ENCODE assay signal across 8 mouse cellular contexts in the genomic region with DNA sequence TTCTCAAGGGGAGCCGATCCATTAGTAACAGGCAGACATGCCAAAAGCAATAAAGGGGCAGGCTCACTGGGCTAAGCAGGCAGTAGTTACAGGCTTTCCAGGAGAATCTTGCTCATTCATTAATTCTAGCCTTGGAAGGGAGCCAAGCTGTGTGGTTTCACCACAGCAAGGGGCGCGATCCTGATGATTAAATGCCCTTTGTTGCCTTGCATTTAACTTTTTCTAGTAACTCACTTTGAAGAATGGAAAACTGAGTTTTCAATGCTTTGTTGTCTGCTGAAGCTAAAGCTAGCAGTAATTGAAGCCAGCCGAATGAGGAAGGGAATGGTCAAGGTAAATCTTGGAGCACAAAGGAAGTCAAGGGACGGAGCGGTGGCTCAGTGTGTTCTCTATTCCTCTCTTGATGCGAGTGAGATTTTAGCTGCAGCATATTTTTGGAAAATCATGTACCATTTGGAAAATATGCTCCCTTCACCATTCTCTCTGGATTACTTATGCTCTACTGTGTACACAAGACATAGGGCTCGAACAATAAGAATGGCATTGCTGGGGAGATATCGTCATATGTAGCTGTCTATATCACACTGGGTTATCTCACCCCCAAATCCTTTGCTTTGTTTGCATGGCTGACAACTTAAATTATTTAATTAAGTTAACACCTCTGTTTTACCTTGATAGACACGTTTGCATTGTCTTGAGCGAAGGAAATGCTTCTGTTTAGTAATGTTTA.
DNase-seq lines count a peak whose midpoint lies in the region; ATAC-seq and TF ChIP-seq lines count a peak whose summit lies in the region.
"Had no signal": no experiment of that assay in that cellular context is flagged by ENCODE, and none has a peak within 500 bp of the region (broad histone marks: within the 10 kb centered on the region; RNA-seq: fewer than 3 reads in every experiment).

No protein-coding gene starts in this region.

- TF ChIP-seq EP300 in stomach, postnatal 0 days (optimal IDR thresholded peaks at IDR 0.05), result no peak

- no peak overlapping the region for H3K27ac ChIP-seq in stomach, embryonic 15.5 days
- no peak overlapping the region for H3K27ac ChIP-seq in stomach, postnatal 0 days (replicated peaks)
- H3K27ac ChIP-seq in limb, embryonic 14.5 days (replicated peaks; ENCODE audit: low read depth, low read length), result 0 out of 2 replicates have a peak overlapping the region, but pooled peaks have one; percentile 20
- H3K27ac ChIP-seq: heart, adult 2 months had no signal

- no peak overlapping the region for H3K4me2 ChIP-seq in stomach, embryonic 15.5 days
- no peak overlapping the region for H3K4me2 ChIP-seq in stomach, postnatal 0 days (replicated peaks; ENCODE audit: low read depth)
- H3K4me2 ChIP-seq in limb, embryonic 14.5 days (replicated peaks; ENCODE audit: low read depth, low read length, severe bottlenecking), result peak overlapping the region; percentile 31; the same call in 1 of the 2 replicates

- H3K36me3 ChIP-seq in stomach, embryonic 15.5 days, result no peaks in the 10 kb centered on the region
- H3K36me3 ChIP-seq in stomach, postnatal 0 days (ENCODE audit: control insufficient read depth, insufficient read depth, low read length), result no peaks in the 10 kb centered on the region
- H3K36me3 ChIP-seq in limb, embryonic 14.5 days (ENCODE audit: control insufficient read depth, insufficient read depth, low read length), result no peaks in the 10 kb centered on the region

- 60% methylated on average over 11 of the region's 11 CpGs for WGBS in stomach, embryonic 15.5 days
- WGBS in stomach, postnatal 0 days, result 50% methylated on average over 11 of the region's 11 CpGs
- 31% methylated on average over 11 of the region's 11 CpGs for WGBS in limb, embryonic 14.5 days

- no peaks in the 10 kb centered on the region for H3K9me3 ChIP-seq in stomach, embryonic 15.5 days
- H3K9me3 ChIP-seq in stomach, postnatal 0 days (ENCODE audit: control insufficient read depth, low read length), result no peaks in the 10 kb centered on the region
- no peaks in the 10 kb centered on the region for H3K9me3 ChIP-seq in limb, embryonic 14.5 days (ENCODE audit: control insufficient read depth, low read length)

- no peak overlapping the region for H3K9ac ChIP-seq in stomach, embryonic 15.5 days
- no peak overlapping the region for H3K9ac ChIP-seq in stomach, postnatal 0 days (ENCODE audit: low read length)
- peak overlapping the region; percentile 29; the same call in 1 of the 2 replicates for H3K9ac ChIP-seq in limb, embryonic 14.5 days (ENCODE audit: low read depth, low read length, severe bottlenecking)

- no peak for TF ChIP-seq CTCF in stomach, postnatal 0 days (IDR thresholded peaks at IDR 0.05; ENCODE audit: low read depth)

- H3K4me1 ChIP-seq in stomach, embryonic 15.5 days, result no peaks in the 10 kb centered on the region
- H3K4me1 ChIP-seq in stomach, postnatal 0 days (replicated peaks; ENCODE audit: control insufficient read depth, insufficient read depth), result no peaks in the 10 kb centered on the region
- peaks cover 13% of the 10 kb centered on the region for H3K4me1 ChIP-seq in limb, embryonic 14.5 days (ENCODE audit: control insufficient read depth, insufficient read depth, low read length)

- TF ChIP-seq POLR2A in limb, embryonic 14.5 days (IDR thresholded peaks at IDR 0.05; ENCODE audit: borderline replicate concordance, extremely low read depth, insufficient read depth, insufficient read length), result no peak

- no peak for DNase-seq in stomach, postnatal 0 days (ENCODE audit: low spot score)
- DNase-seq in forelimb bud, embryonic 11.5 days (ENCODE audit: low read depth, low spot score), result peak; percentile 85
- peak; percentile 87 for DNase-seq in limb, embryonic 14.5 days (ENCODE audit: low spot score)
- no peak for DNase-seq in thymus, postnatal 14 days
- DNase-seq in right cerebral cortex, adult 2 months (ENCODE audit: low spot score in 2 of 2), result no peak
- DNase-seq in heart, postnatal 4 days, result no peak
- DNase-seq: heart, adult 2 months had no signal

- H3K27me3 ChIP-seq in stomach, embryonic 15.5 days (replicated peaks), result no peaks in the 10 kb centered on the region
- H3K27me3 ChIP-seq in stomach, postnatal 0 days (ENCODE audit: control insufficient read depth, insufficient read depth, low read length), result no peaks in the 10 kb centered on the region
- no peaks in the 10 kb centered on the region for H3K27me3 ChIP-seq in limb, embryonic 14.5 days (ENCODE audit: control insufficient read depth, insufficient read depth, low read length)

- ATAC-seq in stomach, embryonic 15.5 days (ENCODE audit: insufficient read depth, low FRiP score, low read depth), result peak; percentile 31; the same call in 1 of the 2 replicates
- ATAC-seq in stomach, postnatal 0 days (ENCODE audit: low FRiP score, low TSS enrichment), result no peak
- ATAC-seq in limb, embryonic 14.5 days (ENCODE audit: low FRiP score, low read depth), result peak; percentile 80

- no peak overlapping the region for H3K4me3 ChIP-seq in stomach, embryonic 15.5 days (replicated peaks)
- H3K4me3 ChIP-seq in stomach, postnatal 0 days (ENCODE audit: low read depth, low read length), result no peak overlapping the region
- H3K4me3 ChIP-seq in limb, embryonic 14.5 days (replicated peaks; ENCODE audit: low read length), result 0 out of 2 replicates have a peak overlapping the region, but pooled peaks have one; percentile 1
- H3K4me3 ChIP-seq: heart, adult 2 months had no signal

Comparison
In these comparisons a context has a peak if more than half of its experiments do, and no peak if none do; other contexts are left out.
1. DNase-seq: peak in forelimb bud, embryonic 11.5 days (single experiment) and limb, embryonic 14.5 days (single experiment); none in stomach, postnatal 0 days (single experiment), thymus, postnatal 14 days (single experiment), right cerebral cortex, adult 2 months (0 of 2) and heart, postnatal 4 days (single experiment).